Mouse (Mus musculus) adrenal gland, adult 8-10 months (tissue): ENCODE results near the gene Gas2. TPM values are rescaled to one million over a fixed set of nuclear protein-coding genes. Genes with fewer than 3 reads are reported as not detected.

ENCODE experiments used
- DNase-seq: peaks from one replicate; pipeline ENCODE4 v3.0.0; 2022
- total RNA-seq, 4 experiments: library from RNA; stranded (reverse); gene quantifications; 2 replicates each; pipeline ENCODE4 v1.2.4; 2022

Gas2 gene
- total RNA-seq = 10 to 100 TPM; 45.7 to 85.5 (median 58.7) TPM

DNA sequence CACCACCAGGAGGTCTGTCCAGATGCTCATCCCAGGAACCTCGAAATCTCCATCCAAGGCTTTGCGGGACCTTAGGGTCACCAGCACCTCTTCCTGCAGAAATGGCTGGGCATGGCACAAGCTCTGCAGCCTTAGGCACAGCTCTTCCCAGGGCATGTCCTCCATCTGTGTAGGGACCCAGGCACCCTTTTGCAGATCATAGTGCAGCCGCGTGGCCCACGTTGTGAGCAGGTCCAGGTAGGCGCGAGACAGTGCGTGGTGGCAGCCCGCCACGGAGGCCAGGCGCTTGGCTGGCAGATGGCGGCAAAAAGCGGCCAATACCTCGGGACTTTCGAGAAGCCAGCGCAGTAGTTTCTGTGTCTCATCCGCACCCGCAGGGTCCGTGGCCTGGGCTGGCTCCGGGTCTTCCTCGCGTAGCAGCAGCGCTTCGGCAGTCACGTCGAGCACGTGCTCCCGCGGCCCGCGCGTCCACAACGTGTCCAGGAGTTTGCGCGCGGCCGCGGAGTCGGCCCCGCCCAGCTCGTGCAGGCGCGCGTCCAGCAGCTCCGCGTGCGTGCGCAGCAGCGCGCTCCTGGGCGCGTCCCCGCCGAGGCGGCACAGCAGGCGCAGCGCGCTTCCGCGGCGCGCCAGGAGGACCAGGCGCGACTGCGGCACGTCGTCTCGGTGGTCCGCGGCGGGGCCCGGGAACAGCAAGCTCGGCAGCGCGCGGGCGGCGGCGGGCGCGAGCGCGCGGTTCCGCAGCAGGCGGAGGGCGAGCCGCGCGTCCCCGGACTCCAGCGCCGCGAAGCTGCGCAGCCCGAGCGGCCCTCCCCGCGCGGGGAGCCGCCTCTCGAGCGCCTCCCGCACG, at the start of gene Gas2:
Gene Gas2 (plus strand): TSS at position 766 of the 847 bp plus-strand sequence.
- peak; percentile 75 for DNase-seq

DNA sequence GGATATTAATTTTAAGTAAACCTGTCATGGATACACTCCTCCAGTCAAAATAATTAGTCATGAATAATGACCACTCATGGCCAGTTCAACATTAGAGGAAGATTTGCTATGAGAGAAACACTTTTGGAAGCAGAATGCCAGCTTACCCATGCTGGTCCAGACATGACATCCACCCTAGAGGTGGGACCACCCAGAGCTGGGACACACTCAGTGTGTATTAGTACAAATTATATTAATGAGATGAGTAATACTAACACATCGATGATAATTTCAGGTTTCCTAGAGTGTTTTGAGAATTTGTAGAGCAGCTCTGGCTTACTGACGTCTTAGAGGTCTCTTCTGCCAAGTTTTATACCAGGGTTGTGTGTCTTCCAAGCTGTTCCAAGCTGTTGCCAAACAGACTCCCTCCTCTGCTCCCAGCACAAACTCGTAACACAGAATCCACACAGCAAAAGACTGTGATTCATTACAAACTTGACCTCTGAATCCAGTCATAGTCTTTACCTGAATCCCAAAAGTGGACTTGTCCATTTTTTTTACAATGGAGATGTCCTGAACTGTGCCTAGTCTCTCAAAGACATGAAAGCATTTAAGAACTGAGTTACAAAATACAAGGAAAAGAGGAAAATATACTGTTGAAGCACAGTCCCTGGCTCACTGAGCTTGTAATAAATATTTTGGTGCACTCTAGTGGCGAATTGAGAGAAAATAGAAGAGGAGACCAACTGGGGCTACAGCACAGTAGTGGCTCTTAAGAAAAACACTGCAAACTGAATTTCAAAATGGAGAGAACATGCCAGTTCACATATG, 46.1 kb upstream of the Gas2 start:
- DNase-seq = no peak

DNA sequence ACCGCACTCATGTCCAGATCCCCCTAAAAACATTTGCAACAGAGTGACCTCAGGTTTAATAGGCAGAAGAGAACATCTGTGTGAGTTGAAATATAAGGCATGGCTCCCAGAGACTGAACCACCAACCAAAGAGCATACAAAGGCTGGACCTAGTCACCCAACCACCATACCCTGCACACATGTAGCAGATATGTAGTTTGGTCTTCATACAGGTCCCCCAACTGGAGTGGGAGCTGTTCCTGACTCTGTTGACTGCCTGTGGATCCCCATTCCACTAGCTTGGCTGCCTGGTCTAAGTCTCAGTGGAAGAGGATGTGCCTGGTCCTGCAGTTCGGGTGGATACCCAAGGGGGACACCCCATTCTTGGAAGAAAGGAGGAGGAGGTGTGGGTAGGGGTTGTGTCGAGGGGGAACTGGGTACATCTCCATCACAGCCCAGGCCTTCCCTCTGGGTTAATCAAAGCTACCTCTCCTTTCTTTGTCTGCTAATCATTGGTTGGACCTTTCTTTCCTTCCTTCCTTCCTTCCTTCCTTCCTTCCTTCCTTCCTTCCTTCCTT, 45.5 kb upstream of the Gas2 start:
- DNase-seq = no peak

- DNase-seq = no peak
These were observed 43.4 kb upstream of the Gas2 start for GRCm38 (mm10) chr7:51818251-51818974.

DNA sequence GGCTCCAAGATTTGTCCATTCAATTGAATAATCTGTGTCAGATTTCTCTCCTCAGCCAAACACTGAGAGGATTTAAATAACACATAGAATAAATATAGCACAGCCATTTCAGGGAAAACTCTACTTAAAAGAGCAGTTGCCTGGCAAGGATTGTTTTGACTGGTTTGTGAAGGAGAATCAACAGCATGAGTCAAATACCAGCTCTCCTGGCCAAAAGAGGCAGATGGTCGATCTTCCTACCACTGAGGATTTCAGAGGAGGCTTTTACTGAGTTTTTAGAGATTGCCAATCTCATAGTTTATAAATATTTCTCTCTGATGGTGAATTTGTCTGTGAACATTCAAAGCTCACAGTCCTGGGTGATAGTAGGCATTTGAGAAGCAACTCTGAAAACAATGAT, 41.9 kb upstream of the Gas2 start:
- DNase-seq = no peak

GRCm38 (mm10) chr7:51821467-51821866, 40.3 kb upstream of the Gas2 start:
- no peak for DNase-seq

- no peak for DNase-seq
These were observed 38.1 kb upstream of the Gas2 start for GRCm38 (mm10) chr7:51823562-51824338.

DNA sequence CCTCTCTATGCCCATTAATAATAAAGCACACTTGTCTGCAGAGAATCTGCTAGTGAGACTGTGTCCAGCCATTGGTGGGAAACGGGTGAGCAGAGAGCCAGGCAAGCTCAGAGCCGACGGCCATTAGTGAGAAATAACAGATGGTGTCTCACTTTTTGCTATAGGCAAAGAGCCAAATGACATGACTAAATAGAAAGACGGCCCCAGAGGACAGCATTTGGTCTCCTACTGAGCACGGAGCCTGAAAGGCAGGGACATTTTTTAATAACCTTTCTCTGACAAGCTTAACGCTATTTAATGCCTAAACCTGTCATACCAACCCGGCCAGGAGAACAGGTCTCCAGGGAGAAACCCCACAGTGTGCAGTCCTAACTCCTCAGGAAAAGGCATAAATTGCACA, 29.9 kb upstream of the Gas2 start:
- DNase-seq = no peak

DNA sequence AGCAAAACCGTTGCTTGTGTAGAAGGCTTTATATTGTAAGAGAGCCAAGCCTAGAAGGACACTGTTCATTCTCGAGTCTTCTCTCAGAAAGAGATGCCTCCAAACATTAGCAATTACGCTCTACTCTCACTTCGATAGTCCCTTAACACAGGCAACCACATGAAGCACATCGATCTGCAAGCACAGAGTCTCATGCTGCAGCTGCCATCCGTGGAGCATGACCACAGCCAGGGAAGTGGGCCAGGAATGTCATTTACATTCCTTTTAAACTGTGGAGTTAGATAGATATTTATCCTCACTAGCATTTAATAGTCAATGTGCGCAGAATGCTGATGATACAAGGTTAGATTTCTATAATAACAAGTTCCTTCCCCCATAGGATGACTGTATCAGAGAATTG, 21.3 kb upstream of the Gas2 start:
- DNase-seq = no peak

GRCm38 (mm10) chr7:51850877-51851276, 10.9 kb upstream of the Gas2 start:
- no peak for DNase-seq

DNA sequence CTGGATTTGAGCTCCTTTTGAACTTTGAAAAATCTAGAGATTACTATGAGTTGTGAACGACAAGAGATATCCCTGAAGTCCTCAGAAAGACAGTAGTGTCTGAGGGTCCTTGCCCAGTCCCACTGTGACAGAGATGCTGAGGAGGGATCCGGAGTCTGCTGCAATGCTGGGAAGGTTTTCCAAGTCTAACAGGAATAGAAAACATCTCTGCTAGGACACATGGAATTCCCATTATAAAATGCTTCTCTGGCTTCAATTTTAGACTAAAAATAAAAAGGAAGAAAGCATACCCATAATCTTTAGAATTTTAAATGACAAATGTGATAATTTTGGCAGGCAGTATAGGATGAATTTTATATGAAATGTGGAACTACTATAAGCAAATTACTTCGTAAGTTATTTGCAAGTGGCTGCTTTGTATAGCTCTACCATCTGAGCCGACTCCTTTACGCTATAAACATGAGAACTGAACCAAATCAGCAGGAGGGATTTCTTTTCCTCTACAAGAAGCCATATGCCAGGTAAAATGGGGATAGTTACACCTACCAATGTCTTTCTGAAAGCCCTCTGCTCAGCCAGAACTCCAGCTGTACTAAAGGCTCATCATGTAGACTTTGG, 9.8 kb upstream of the Gas2 start:
- DNase-seq = no peak

DNA sequence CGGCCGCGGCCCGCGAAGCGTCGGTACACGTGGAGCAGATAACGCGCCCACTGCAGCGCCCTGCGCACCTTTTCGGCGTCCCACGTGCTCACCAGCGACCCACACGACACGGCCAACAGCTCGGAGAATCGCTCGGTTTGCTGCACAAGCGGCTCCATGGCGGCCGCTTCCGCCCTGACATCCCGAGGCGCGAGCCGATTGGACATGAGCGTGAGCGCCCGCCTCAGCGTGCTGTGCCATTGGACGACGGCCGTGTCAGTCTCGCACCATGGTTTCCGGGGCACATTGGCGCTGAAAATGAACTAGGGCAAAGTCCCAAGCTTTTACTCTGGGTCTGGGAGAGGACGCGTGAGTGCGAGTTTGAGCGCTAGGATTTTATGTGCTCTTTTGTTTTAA, 280 bp downstream of the Gas2 start, which contains the start of gene Fancf:
Gene Fancf (minus strand): TSS at position 171 of the 396 bp plus-strand sequence.
- peak; percentile 96 for DNase-seq

DNA sequence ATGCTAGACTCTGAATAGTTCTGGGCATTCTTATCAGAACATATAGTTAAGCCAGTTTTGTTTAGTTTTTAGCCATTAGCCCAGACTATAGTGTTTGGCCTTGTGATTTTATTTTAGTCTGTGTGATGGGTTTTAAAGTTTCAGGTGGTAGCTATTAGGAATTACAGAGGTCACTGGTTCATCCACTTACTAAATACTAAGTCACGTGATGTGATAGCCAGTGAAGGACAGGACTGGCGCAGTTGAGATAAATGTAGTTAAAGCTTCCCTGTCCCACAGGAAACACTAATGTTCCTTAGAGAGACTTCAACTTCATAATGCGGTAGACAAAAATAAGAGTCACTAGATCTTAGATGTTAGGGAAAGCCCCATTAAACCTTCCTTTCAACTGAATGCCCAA, 1.0 kb downstream of the Gas2 start:
- no peak for DNase-seq

DNA sequence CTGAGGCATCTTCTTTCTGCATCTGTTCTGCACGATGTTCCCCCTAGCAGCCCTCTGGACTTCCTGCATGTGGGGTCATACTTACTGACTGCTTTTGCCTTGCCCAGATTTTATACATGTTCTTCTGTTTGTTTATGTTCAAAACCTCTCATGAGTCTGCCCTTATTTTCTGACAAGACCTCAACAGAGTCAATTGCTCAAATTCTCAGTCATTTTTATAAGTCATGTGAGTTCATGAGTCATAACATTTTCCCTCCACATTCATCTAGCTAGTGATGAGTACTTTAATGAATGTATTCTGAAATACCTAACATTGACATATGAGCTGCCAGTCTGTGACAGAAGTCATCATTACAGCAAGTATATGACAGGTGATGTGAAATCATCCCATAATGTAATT, 3.5 kb downstream of the Gas2 start:
- no peak for DNase-seq

DNA sequence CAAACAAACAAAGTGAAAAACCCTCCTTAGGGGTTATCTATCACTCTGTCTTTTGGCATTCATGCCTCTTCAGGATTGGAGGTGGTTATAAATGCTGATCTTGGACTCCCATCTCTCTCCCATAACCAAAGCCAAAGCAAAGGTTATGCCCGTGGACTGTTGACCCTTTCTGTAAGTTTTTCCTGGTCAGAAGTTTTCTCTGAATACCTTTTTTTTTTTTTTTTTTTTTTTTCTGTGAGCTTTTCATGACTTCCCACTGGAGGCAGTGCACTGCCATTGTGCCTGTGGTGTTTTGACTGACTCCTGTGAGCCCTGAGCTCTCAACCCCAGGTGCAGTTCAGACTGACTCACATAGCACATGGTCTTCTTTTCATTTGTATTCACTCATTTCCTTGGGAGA, 6.2 kb downstream of the Gas2 start:
- no peak for DNase-seq

GRCm38 (mm10) chr7:51872041-51872440, 10.2 kb downstream of the Gas2 start:
- DNase-seq = no peak

DNA sequence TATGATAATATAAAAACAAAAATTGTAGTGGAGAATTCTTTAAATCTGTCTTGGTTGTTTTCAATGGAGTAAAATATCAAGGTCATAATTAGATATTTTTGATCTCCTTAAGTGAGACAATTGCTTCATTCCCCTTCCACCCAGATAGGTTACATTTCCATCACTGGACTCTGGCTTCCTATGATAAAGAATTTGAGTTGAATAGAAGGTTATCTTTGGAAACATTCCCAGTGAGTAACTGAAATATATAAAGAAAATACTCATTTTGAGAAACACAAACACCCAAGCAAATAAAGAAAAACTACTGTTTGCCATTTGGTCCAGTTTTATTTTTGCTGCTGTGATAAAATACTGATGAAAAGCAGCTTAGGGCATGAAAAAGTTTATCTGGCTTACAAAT, 10.8 kb downstream of the Gas2 start:
- DNase-seq = no peak

DNA sequence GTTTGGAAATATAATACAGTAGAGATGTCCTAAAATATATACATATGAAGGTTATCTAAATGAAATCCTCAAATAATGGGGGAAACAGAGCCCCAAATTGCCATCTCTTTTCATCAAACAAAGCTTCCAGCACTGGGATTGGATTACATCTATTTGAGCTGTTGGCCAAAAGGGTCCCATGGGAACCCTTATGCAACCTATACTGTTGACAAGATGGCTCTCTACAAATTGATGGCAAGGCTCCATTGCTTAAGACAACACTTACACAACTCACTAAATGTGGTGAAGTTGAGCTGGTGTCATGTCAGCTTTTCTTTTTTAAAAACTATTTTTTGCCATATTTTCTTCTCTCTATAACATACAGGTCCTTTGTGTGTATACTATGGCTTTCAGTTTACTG, 14.5 kb downstream of the Gas2 start:
- no peak for DNase-seq

- DNase-seq = no peak
These were observed 16.9 kb downstream of the Gas2 start for GRCm38 (mm10) chr7:51878730-51879129.

DNA sequence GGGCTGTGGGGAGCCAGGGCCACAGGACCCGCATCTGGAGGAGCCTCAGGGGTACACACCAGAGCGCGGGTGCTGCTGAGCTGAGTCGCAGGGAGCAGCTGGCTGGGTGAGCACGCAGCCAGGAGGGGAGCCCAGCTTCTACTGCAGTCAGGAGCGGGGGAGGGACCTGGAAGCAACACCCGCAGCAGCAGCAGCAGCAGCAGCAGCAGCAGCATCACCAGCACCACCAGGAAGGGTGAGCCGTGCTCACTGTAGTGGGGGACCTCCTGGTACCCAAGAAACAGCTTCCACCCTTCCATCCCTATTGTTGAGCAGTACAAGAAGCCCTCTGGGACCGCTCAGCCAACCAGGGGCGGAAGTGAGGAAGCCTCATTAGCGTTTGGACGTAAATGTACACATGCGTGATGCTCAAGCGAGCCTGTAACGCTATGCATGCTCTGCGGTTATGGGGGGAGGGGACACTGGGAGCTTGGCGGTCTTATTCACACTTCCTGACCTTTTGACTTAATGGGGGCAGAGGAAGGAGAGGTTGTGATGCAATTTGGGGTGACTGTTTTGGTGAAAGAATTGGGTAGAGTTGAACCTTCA, 17.4 kb downstream of the Gas2 start:
- peak; percentile 26 for DNase-seq

GRCm38 (mm10) chr7:51880121-51880520, 18.3 kb downstream of the Gas2 start:
- DNase-seq = no peak
